Mouse (Mus musculus) lung, postnatal 36 days (tissue): Measurements from ENCODE around the gene Lman2.

Source experiments
- DNase-seq: peaks from one replicate; pipeline ENCODE4 v3.0.0; 2022; ENCODE audit warnings: mixed read lengths

Lman2 gene

GRCm38 (mm10) chr13:55370234-55370633 is 7.7 kb upstream of the Lman2 start:
- peak; percentile 40 for DNase-seq

GRCm38 (mm10) chr13:55369531-55370114 is 7.0 kb upstream of the Lman2 start, which contains the start of gene Rgs14:
Gene Rgs14 (plus strand): TSS chr13:55369732.
- DNase-seq: peak; percentile 73

GRCm38 (mm10) chr13:55368401-55368800 is 5.8 kb upstream of the Lman2 start:
- DNase-seq: no peak

- no peak for DNase-seq
Observed at GRCm38 (mm10) chr13:55361974-55362452, 570 bp downstream of the Lman2 start.

DNA sequence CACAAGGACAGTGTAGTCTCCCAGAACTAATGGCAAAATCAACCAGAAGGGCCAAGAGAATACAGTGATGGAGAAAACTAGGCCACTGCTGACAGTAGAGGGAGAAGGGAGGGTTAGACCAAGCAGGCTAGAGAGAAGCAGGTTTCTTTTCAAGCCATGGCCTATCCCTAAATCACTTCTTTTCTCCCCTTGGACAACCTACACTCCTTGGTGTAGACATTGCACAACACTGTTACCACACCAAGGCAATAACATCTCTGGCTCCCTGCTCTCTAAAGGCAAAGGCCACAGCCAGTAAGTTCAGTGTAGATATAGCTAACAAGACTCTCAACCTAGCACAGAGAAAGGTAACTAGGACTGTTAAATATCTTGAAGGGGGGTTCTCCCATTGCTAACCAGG is 1.4 kb downstream of the Lman2 start:
- DNase-seq: peak; percentile 12

GRCm38 (mm10) chr13:55346745-55347144 is 15.8 kb downstream of the Lman2 start:
- DNase-seq: no peak

DNA sequence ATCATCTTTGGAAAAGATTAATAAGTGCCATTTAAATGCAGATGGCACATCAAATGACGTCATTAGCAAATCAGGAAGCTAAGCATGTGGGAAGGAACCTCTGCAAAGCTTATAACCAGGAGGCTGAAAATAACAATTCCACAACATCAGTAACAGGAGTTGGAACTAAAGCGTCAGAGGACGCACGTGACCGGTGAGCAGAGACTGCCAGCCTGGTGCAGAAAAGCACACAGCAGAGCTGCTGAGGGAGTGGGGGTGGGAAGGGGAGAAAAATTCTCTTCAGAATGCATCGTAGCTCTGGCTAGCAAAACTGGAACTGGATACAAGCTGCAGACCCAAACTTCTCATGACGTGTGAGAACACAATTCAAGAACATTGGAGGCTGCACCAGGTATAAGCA is 18.3 kb downstream of the Lman2 start:
- DNase-seq: no peak

- DNase-seq: no peak
Observed at GRCm38 (mm10) chr13:55342469-55342868, 20.1 kb downstream of the Lman2 start.

DNA sequence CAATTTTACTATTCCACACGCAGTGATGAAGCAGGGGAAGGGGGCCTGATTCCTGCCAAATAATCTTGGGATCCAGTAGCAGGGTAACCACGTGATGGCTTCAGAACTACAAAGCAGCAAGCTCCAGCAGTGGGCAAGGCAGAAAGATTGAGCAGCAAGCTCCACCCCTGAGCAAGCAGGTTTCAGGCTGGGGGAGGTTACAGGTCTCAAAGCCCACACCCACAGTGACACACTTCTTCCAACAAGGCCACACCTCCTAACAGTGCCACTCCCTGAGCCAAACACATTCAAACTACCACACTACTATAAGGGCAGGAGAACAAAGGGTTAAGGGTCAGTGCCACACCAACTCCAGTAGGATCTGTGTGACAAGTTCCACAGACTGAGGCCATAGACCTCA is 23.3 kb downstream of the Lman2 start:
- no peak for DNase-seq

DNA sequence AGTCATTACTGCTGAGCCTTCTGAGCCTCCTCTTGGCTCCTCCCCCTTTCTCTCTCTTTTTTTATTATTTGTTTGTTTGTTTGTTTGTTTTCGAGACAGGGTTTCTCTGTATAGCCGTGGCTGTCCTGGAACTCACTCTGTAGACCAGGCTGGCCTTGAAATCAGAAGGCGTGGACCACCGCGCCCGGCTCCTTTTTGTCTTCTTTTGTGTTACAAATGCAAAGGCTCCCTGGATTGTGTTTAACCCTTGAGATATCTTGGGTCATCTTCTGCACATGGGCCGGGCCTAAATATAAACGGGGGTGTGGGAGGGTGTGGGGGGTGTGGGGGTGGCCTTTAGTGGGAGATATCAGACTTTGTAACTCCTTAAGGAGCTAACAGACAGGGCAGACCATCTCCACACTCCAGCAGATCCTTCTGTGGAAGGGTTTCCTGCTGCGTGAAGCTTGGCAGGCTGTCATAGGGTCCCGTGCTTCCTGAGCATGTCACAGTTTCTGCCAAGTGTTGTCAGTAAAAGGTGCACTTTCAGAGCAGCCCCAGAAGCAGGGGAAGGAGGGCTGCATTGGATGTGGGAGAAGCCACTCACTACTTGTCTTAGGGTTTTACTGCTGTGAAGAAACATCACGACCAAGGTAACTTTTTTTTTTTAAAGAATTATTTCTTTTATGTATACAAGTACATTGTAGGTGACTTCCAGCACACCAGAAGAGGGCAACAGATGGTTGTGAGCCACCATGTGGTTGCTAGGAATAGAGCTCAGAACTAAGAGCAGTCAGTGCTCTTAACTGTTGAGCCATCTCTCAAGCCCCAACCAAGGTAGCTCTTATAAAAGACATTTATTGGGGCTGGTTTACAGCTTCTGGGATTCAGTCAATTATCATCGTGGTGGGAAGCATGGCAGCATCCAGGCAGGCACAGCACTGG is 24.2 kb downstream of the Lman2 start:
- DNase-seq: no peak

GRCm38 (mm10) chr13:55337341-55337975 is 25.1 kb downstream of the Lman2 start:
- DNase-seq: no peak

DNA sequence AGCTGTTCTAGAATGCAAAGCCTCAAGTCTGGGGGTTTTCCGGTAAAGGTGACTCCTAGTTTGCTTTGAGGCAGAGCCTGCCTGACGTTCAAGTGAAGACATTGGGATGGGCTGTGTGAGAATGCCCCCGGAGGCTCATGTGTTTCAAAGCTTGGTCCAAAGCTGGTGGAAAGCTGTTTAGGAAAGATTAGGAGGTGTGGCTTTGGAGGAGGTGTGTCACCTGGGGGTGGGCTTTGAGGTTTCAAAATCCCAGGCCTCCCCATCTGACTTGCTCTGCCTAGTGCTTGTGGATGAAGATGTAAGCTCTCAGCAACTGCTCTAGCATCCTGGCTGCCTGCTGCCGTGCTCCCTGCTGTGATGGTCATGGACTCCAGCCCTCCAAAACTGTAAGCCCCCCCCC is 26.9 kb downstream of the Lman2 start:
- no peak for DNase-seq

DNA sequence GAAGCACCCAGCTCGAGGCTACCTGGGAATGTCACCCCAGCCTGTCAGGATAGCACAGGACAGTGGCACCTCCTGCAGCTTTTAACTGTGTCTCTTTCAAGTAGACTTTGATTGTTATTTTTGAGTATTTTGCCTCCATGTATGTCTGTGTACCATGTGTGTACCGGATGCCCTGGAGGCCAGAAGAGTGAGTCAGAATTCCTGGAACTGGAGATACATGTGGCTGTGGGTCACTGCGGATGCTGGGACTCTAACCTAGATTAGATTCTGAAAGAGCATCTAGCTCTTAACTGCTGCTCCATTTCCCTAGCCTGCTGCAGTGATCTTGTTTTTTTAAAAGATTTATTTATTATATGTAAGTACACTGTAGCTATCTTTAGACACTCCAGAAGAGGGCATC is 30.3 kb downstream of the Lman2 start:
- no peak for DNase-seq

DNA sequence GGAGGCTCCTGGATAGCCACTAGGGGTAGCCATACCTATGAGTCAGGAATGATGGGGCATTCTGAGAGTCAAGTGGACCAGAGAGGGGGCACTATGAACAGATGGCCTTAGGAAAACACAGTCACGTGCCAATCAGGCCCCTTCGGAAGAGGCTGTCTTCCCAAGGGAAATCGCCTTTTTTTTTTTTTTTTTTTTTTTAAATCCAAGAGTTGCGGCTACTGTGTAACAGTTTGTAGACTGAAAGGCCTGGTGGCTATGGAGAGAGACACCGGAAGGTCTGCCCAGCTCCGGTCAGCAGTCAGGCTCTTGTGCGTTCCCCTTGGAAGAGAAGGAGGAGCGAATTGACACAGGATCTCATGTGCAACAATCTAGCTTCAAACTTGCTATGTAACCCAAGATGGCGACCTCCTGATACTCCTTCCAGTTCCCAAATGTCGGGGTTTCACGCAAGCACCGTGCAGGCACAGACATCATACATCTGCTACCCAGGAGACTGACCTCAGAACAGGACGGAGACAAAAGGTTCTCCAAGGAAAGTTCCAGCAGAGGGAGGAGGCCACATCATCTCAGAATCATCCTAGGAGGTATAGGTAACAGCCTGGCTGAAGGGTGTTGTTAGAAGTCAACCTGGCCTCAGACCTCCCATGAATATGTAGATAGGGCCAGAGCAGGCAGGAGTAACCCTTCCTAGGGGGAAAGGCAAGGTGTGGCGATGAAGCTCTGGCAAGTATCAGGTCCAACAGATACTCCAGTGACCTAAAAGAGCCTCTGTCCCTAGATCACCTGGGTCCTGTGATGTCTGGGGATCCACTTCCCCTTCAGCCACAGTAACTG is 31.8 kb downstream of the Lman2 start:
- no peak for DNase-seq

GRCm38 (mm10) chr13:55329683-55330566 is 32.7 kb downstream of the Lman2 start, which contains the start of gene Mxd3:
Gene Mxd3 (minus strand): TSS chr13:55329823.
- DNase-seq: peak; percentile 79

- DNase-seq: no peak
Observed at GRCm38 (mm10) chr13:55329109-55329682, 33.4 kb downstream of the Lman2 start.

- DNase-seq: no peak
Observed at GRCm38 (mm10) chr13:55328641-55329040, 33.9 kb downstream of the Lman2 start.

DNA sequence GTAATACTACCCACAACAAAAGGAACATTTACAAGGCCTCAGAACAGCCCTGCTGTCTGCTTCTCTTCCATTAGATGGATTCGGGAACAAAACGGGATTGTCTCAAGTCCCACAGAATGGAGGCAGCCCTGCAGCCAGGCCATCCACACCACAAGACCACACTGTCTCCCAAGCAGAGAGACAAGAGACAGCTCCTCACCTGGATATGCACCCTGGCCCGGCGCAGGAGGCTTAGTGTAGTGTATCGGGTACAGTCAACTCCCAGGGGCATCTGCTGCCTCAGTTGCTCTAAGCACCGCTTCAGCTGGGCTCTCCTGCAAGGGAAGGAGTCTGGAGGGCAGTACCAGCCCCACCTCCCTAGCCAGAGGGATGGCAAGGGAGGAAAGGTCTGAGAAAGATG is 34.4 kb downstream of the Lman2 start:
- DNase-seq: no peak

DNA sequence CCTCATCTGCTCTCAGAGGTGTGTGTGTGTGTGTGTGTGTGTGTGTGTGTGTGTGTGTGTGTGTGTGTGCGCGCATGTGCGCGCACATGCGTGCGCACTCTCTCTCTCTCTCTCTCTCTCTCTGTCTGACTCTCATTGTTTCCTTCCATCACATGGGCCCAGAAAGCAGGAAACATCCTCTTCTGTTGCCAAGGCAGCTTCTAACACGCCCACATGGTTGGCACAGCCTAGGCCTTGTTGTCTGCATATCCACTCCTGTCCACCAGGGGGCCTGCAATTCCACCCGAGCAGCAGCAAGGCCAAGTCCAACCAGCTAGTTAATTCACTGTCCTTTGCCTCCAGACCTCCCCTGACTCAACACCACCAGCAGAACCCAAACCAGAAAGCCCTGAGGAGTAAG is 35.0 kb downstream of the Lman2 start:
- peak; percentile 94 for DNase-seq

DNA sequence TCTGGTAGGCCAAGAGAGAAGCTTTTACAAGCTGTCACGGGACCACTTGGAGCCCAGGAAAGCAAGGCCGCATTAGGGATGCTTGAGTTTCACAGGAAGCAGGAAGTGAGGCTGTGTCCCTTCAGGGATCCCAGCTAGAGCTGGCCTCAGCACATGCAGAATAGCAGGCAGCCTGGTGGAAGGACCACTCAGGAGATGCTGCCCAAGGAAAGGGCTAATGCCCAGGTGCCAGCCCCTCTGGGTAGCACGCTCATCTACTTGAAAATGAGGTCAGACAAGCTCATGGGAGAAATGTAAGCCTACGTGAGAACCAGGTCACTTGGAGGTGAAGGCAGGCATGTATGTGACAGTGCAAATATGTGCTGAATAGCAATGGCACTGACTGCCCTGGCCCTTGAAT is 35.4 kb downstream of the Lman2 start:
- no peak for DNase-seq

- no peak for DNase-seq
Observed at GRCm38 (mm10) chr13:55325596-55325995, 37.0 kb downstream of the Lman2 start.
